Mouse (Mus musculus) CH12.LX (cell line): ENCODE results near the gene Igfbp2. TPM values are rescaled to one million over a fixed set of nuclear protein-coding genes. Genes with fewer than 3 reads are reported as not detected.

Experiments used
- DNase-seq: peaks from one replicate; pipeline ENCODE4 v3.0.0-alpha.2; 2013; ENCODE audit errors: extremely low read depth
- H3K27ac ChIP-seq: 2 replicates; pipeline ENCODE4 v1.5.1; 2012; ENCODE audit warnings: low read depth, mild to moderate bottlenecking, control low read depth, moderate library complexity; ENCODE audit not compliant: insufficient read depth
- H3K27me3 ChIP-seq: replicated peaks from 2 replicates; pipeline ENCODE3; 2012; ENCODE audit warnings: inconsistent platforms
- H3K36me3 ChIP-seq, 2 experiments: replicated peaks in 1 of 2; 2 replicates each; pipeline versions ENCODE3 to v1.6.1; 2012; ENCODE audit warnings: inconsistent platforms in 1 of 2, low read length in 1 of 2, mild to moderate bottlenecking in 1 of 2, mixed read lengths in 1 of 2, moderate library complexity in 1 of 2; ENCODE audit not compliant: control insufficient read depth in 1 of 2, insufficient read depth in 1 of 2
- H3K4me1 ChIP-seq, 2 experiments: 2 replicates each; pipeline ENCODE4 v1.6.1; 2012; ENCODE audit warnings: inconsistent platforms in 1 of 2, moderate library complexity in 1 of 2; ENCODE audit not compliant: insufficient read depth in 2 of 2, control insufficient read depth in 1 of 2
- H3K4me2 ChIP-seq: 2 replicates; pipeline ENCODE4 v1.6.1; 2012; ENCODE audit warnings: low read depth, mild to moderate bottlenecking, control low read depth; ENCODE audit not compliant: poor library complexity, insufficient read depth, severe bottlenecking
- H3K4me3 ChIP-seq, 3 experiments: fragments of 150-350 bp in 1 of 3; sonication (generic) in 1 of 3; replicated peaks in 1 of 3; 2 replicates each; pipeline versions ENCODE3 to v1.5.1; 2011 to 2012; ENCODE audit warnings: low read depth in 2 of 3, low read length in 2 of 3, mild to moderate bottlenecking in 2 of 3, moderate library complexity in 2 of 3, control low read depth in 1 of 3, improper control_type of control experiment in 1 of 3, inconsistent platforms in 1 of 3, mixed read lengths in 1 of 3; ENCODE audit not compliant: poor library complexity in 1 of 3
- H3K79me2 ChIP-seq: replicated peaks from 2 replicates; pipeline ENCODE4 v1.6.1; 2012; ENCODE audit warnings: mild to moderate bottlenecking, moderate library complexity; ENCODE audit not compliant: control insufficient read depth, poor library complexity, insufficient read depth, severe bottlenecking; ENCODE audit errors: extremely low read depth
- H3K9ac ChIP-seq: 2 replicates; pipeline ENCODE4 v1.6.1; 2012; ENCODE audit warnings: low read depth, mild to moderate bottlenecking, control low read depth, moderate library complexity; ENCODE audit not compliant: insufficient read depth
- H3K9me3 ChIP-seq: replicated peaks from 2 replicates; pipeline ENCODE3; 2012; ENCODE audit warnings: low read length, inconsistent platforms, mixed read lengths
- BHLHE40 ChIP-seq: IDR thresholded peaks from 2 replicates; pipeline ENCODE4 v1.6.1; 2011; ENCODE audit warnings: mild to moderate bottlenecking, low read depth, low read length, improper control_type of control experiment
- CHD2 ChIP-seq: IDR thresholded peaks from 2 replicates; pipeline ENCODE4 v1.6.1; 2011; ENCODE audit warnings: low read length, improper control_type of control experiment
- CTCF ChIP-seq, 2 experiments: IDR thresholded peaks in 1 of 2; conservative IDR thresholded peaks in 1 of 2; 2 replicates each; pipeline ENCODE4 v1.5.1; 2011 to 2012; ENCODE audit warnings: low read depth in 2 of 2, low read length in 2 of 2, improper control_type of control experiment in 1 of 2, inconsistent platforms in 1 of 2, mild to moderate bottlenecking in 1 of 2, moderate library complexity in 1 of 2
- JUN ChIP-seq: IDR thresholded peaks from 2 replicates; pipeline ENCODE4 v1.6.1; 2011; ENCODE audit warnings: low read depth, mild to moderate bottlenecking, low read length, improper control_type of control experiment, moderate library complexity; ENCODE audit not compliant: insufficient read depth
- MAX ChIP-seq: IDR thresholded peaks from 2 replicates; pipeline ENCODE4 v1.6.1; 2011; ENCODE audit warnings: low read length, improper control_type of control experiment
- MEF2A ChIP-seq: IDR thresholded peaks from 2 replicates; pipeline ENCODE4 v1.6.1; 2014; ENCODE audit warnings: low read depth, mild to moderate bottlenecking, inconsistent platforms, low read length, improper control_type of control experiment, borderline replicate concordance
- MYC ChIP-seq: IDR thresholded peaks from 2 replicates; pipeline ENCODE4 v1.6.1; 2011; ENCODE audit warnings: low read depth, mild to moderate bottlenecking, improper control_type of control experiment, low read length
- NELFE ChIP-seq: IDR thresholded peaks from 2 replicates; pipeline ENCODE4 v1.6.1; 2011; ENCODE audit warnings: low read depth, low read length, improper control_type of control experiment
- NRF1 ChIP-seq: IDR thresholded peaks from 2 replicates; pipeline ENCODE4 v1.6.1; 2014; ENCODE audit warnings: low read depth, mild to moderate bottlenecking, inconsistent platforms, low read length, improper control_type of control experiment, moderate library complexity
- PAX5 ChIP-seq: IDR thresholded peaks from 2 replicates; pipeline ENCODE4 v1.6.1; 2012; ENCODE audit warnings: low read length, inconsistent platforms, mixed read lengths
- POLR2AphosphoS2 ChIP-seq: IDR thresholded peaks from 2 replicates; pipeline ENCODE4 v1.6.1; 2011; ENCODE audit warnings: low read depth, low read length, improper control_type of control experiment
- RCOR1 ChIP-seq: conservative IDR thresholded peaks from 2 replicates; pipeline ENCODE4 v1.6.1; 2012; ENCODE audit warnings: low read depth, mild to moderate bottlenecking, inconsistent platforms, low read length, improper control_type of control experiment
- UBTF ChIP-seq: IDR thresholded peaks from 2 replicates; pipeline ENCODE4 v1.6.1; 2012; ENCODE audit warnings: low read depth, mild to moderate bottlenecking, inconsistent platforms, low read length, improper control_type of control experiment, moderate library complexity
- USF1 ChIP-seq: IDR thresholded peaks from 2 replicates; pipeline ENCODE4 v1.6.1; 2014; ENCODE audit warnings: low read depth, mild to moderate bottlenecking, inconsistent platforms, low read length, improper control_type of control experiment
- ZC3H11A ChIP-seq: IDR thresholded peaks from 2 replicates; pipeline ENCODE4 v1.6.1; 2012; ENCODE audit warnings: low read depth, mild to moderate bottlenecking, inconsistent platforms, low read length, improper control_type of control experiment
- ZNF384 ChIP-seq: IDR thresholded peaks from 2 replicates; pipeline ENCODE4 v1.6.1; 2012; ENCODE audit warnings: low read depth, low read length, improper control_type of control experiment, inconsistent platforms
- dilution Hi-C: fragments of 300-500 bp; cut with MboI; formaldehyde crosslinking; loops from 2 replicates; pipeline ENCODE4 v1.14.3; 2020; ENCODE audit warnings: low sequenced_read_pairs; ENCODE audit not compliant: extremely low pct_unique_long_range_greater_than_20kb, extremely low pct_ligation_motif_present
- in situ Hi-C: fragments of 300-500 bp; cut with MboI; formaldehyde crosslinking; loops from 3 replicates; pipeline ENCODE4 v1.14.3; 2019; ENCODE audit warnings: low sequenced_read_pairs, low pct_ligation_motif_present, low pct_unique_long_range_greater_than_20kb, mixed read lengths
- polyA plus RNA-seq: library from polyadenylated mRNA; unstranded; fragments of >175 nt; gene quantifications from 2 replicates; pipeline ENCODE4 v1.2.1, GENCODE M21; 2012; ENCODE audit warnings: low read depth; ENCODE audit not compliant: insufficient read length
- total RNA-seq, 2 experiments: library from RNA; depleted of rRNA; stranded (reverse); fragments of 300-350 nt in 1 of 2; fragments of >200 nt in 1 of 2; gene quantifications; 2 replicates each; pipeline ENCODE4 v1.2.3; 2012 to 2014

Igfbp2 gene
- total and polyA plus RNA-seq, 3 experiments: 294 to 662 (median 350) TPM

GRCm38 (mm10) chr1:72830485-72830884, 6.2 kb downstream of the Igfbp2 start (continued):
- peak; percentile 62 for TF ChIP-seq BHLHE40

GRCm38 (mm10) chr1:72832715-72833153, 8.4 kb downstream of the Igfbp2 start:
- peaks cover 5% of the 10 kb centered on the region for H3K9me3 ChIP-seq
- dilution Hi-C loops: no loop called here
- TF ChIP-seq MYC: no peak
- 0 out of 2 replicates have a peak, but pooled peaks have one; percentile 16 for TF ChIP-seq ZNF384
- H3K4me1 ChIP-seq: peaks cover 20 to 58% of the 10 kb centered on the region in 2 experiments
- H3K4me2 ChIP-seq: no peak overlapping the region
- no peak overlapping the region for H3K9ac ChIP-seq
- H3K36me3 ChIP-seq: peaks cover 44 to 61% of the 10 kb centered on the region in 2 experiments
- no peaks in the 10 kb centered on the region for H3K27me3 ChIP-seq
- no peak overlapping the region for H3K4me3 ChIP-seq
- in situ Hi-C loops: loop anchor here (25.0 kb wide), 1 partner anchor 395 kb away; no protein-coding TSS in a partner anchor
- no peak for DNase-seq
- no peak overlapping the region for H3K27ac ChIP-seq
- peaks cover 6% of the 10 kb centered on the region for H3K79me2 ChIP-seq

GRCm38 (mm10) chr1:72833563-72833962, 9.3 kb downstream of the Igfbp2 start:
- Histone ChIP-seq H3K4me2 (no peak overlapping the region), H3K9ac (no peak overlapping the region), H3K4me3 (no peak overlapping the region), H3K36me3 (peaks cover 47 to 64% of the 10 kb centered on the region in 2 experiments), H3K4me1 (peaks cover 20 to 50% of the 10 kb centered on the region in 2 experiments), H3K27me3 (no peaks in the 10 kb centered on the region), H3K27ac (no peak overlapping the region), H3K79me2 (peaks cover 6% of the 10 kb centered on the region), H3K9me3 (peaks cover 5% of the 10 kb centered on the region)
- TF ChIP-seq ZC3H11A (no peak), CHD2 (no peak)
- DNase-seq: no peak
- in situ Hi-C loops: loop anchor here (25.0 kb wide), 1 partner anchor 396 kb away; no protein-coding TSS in a partner anchor
- dilution Hi-C loops: no loop called here

GRCm38 (mm10) chr1:72839356-72839755, 15.1 kb downstream of the Igfbp2 start:
- H3K9me3 ChIP-seq: no peaks in the 10 kb centered on the region
- H3K27me3 ChIP-seq: no peaks in the 10 kb centered on the region
- H3K4me3 ChIP-seq: no peak overlapping the region
- in situ Hi-C loops (loop anchor here (25.0 kb wide), 1 partner anchor 402 kb away; no protein-coding TSS in a partner anchor), dilution Hi-C loops (no loop called here)
- DNase-seq: no peak
- H3K79me2 ChIP-seq: peaks cover 4% of the 10 kb centered on the region
- H3K9ac ChIP-seq: no peak overlapping the region
- peaks cover 35 to 54% of the 10 kb centered on the region in 2 experiments for H3K36me3 ChIP-seq
- H3K27ac ChIP-seq: no peak overlapping the region
- H3K4me2 ChIP-seq: no peak overlapping the region
- no peak for TF ChIP-seq JUN
- TF ChIP-seq USF1: no peak
- no peak for TF ChIP-seq RCOR1
- TF ChIP-seq PAX5: no peak
- no peak for TF ChIP-seq BHLHE40
- no peak for TF ChIP-seq NELFE
- no peak for TF ChIP-seq UBTF
- TF ChIP-seq MEF2A: no peak
- TF ChIP-seq POLR2AphosphoS2: no peak
- no peak for TF ChIP-seq NRF1
- TF ChIP-seq MAX: no peak
- TF ChIP-seq CTCF (conservative IDR thresholded peaks at IDR 0.05 in 1 of 2, IDR thresholded peaks at IDR 0.05 in 1 of 2; ENCODE audit: low read depth in 2 of 2, low read length in 2 of 2): no peak
- H3K4me1 ChIP-seq: peaks cover 11 to 59% of the 10 kb centered on the region in 2 experiments
